Mouse (Mus musculus) activated CD4-positive, CD25-positive, alpha-beta regulatory T cell, adult 4 months (primary cell): Measurements from ENCODE around the gene Prkag2. TPM values are rescaled to one million over a fixed set of nuclear protein-coding genes. Genes with fewer than 3 reads are reported as not detected.
"Not testable (repeated sequence)": the region's sequence is repeated elsewhere in the genome, so short reads cannot be mapped to it uniquely, and the experiment has no call there.

Experiments used
- ATAC-seq: one replicate; pipeline ENCODE4 v1.8.0; 2017
- polyA plus RNA-seq, 2 experiments: library from polyadenylated mRNA; unstranded; fragments of 100-300 nt; shearing (Covaris generic); gene quantifications; one replicate each; pipeline ENCODE4 v1.2.1; 2017

Prkag2 gene
- polyA plus RNA-seq, 2 experiments from 2014 or later, result 26.2 to 26.8 TPM

DNA sequence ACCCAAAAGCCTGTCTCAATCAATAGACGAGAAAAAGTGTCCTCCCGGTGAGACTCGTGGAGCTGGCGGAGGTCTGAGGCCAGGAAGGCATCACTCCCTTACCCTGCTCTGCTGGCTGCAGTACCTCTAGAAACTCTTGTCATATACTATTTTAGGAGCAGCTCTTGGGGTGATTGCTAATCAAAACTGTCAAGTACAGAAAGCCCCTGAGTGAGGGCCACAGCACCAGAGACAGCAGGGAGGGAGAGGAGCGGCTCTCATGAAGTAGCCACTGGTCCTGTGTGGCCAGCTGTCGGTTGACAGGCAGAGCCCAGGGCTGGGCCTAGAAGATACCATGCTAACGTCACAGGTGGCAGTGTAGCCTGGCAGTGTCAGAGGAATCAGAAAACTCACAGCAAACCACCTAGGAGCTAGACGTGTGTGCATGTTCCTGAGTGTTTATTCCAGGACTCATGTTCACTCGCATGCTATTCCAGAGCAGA is 239.0 kb downstream of the Prkag2 start:
- no peak for ATAC-seq

DNA sequence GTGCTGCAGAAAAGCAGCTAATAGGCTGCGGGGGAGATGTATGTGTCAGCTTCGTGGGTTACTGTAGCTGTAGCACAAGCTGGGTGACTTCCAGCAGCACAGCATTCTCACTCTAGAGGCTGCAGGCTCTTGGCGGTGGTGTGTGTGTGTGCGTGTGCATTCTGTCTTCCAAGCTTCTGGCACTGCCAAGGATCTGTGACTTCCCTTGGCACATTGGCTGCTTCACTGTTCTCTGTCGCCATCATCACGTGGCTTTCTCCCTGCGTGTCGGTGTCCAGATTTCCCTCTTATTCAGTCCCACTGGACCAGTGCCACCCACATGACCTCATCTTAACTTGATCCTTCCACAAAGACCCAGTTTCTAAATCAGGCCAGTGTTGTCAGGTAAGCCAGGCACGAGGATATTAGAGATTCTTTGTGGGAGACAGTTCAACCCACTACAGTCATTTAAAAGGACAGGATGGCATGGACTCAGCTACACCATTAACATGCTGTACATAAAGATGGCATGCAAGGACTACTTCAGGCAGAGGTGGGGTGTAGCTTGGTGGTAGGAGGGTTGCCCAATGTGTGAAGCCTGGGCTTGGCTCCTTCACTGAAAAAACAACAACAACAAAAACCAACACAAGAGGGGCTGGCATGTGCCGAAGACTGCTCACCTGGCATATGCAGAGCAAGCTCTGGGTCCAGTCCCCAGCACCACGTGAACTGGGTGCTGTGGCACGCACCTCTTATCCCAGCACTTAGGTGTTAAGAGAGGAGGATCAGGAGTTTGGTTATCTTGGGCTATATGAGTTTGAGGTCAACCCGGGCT is 239.6 kb downstream of the Prkag2 start:
- no peak for ATAC-seq

DNA sequence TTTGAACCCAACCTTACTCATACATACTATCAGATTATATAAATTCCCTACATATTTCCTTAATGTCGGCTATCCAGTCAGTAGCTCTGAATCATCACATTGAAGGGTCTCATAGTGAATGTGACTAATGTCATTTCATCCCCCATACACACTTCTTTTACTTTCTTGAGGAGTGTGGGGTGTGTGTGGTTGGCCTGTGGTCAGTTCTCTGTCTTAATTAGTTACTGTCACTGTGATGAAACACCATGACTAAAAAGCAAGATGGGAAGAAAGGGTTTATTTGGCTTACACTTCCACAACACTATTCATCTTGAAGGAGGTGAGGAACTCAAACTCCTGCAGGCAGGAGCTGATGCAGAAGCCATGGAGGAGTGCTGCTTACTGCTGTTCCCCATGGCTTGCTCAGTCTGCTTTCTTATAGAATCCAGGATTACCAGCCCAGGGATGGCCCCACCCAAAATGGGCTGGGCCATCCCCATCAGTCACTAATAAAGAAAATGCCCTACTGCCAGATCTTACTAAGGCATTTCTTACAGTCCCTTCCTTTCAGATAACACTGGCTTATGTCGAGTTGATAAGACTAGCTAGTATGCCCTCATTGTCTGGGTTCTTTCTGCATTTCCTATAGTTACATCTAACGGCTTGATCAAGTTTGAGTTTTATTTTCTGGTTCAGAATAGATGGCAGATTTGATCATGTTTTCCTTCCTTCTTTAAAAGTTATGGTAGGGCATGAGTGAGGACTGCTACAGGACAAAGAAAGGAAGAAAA is 240.5 kb downstream of the Prkag2 start:
- no peak for ATAC-seq

DNA sequence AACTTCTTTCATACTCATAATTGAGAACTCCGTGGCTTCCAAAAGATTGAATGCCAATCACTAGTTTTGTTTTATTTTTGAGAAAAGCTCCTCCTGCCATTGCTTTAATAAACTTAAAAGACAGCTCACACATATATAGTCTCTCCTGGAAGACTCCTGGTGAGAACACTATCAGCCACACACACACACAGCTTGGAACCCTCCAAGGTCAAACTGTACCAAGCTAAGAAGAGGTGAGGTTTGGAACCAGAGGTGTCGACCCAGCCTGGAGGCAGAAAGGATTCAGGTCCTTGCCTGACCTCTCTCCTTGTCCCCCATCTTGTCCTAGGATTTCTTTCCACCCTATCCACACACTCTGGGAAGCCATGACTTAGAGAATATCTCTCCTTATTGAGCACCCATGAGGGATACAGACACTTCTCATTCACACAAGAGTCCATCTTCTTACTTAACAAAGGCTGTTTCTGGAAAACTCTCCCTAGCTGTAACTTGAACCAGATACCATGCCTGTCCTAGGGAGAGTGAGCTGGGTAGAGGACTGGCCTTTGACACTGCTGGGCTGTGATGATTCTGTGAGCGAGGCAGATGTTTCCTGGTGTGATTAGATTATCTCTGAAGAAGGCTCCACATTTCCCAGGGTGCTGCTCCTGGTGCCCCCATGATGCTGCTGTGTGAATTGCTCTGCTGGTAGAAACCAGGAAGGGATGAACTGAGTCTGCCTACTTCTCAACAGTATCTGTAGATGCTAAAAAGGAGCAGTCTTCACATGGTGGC is 245.4 kb downstream of the Prkag2 start:
- no peak for ATAC-seq

DNA sequence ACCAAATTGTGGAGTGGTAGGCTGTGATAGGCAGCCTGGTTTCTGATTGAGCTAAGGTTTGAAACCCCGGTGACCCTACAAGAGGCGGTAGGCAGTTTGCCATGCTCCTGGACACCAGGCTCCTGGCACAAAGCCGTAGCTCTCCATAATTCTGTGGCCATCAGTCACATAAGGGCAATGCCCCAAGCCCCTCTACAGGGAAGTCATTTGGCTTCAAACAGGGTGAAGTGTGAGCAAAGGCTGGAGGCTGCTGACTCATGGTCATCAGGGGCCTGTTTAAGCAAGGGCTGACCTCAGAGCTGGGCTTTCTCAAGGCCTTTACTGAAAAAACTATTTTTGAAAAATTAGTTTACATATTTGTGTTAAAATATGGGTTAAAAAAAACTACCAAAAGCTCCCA is 246.2 kb downstream of the Prkag2 start:
- no peak for ATAC-seq

DNA sequence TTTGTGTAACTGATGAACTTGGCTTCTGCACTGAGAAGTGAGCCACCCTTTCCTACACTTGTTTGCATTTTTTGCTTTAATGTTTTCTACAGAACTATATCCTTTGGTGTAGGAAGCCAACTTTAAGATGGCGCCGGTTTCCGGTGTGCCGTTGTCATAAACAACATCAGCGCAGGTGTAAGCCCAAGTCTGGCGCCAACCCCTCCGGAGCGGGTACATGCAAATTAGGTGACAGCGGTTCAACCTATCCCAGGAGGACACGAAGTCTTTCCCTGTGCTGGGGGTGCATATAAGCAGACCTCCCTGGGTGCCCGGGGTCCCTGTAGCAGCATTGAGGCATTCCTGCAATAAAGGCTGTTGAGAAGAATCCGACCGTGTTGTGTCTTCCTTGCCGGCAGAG is 252.2 kb downstream of the Prkag2 start:
- ATAC-seq, result not testable (repeated sequence)

DNA sequence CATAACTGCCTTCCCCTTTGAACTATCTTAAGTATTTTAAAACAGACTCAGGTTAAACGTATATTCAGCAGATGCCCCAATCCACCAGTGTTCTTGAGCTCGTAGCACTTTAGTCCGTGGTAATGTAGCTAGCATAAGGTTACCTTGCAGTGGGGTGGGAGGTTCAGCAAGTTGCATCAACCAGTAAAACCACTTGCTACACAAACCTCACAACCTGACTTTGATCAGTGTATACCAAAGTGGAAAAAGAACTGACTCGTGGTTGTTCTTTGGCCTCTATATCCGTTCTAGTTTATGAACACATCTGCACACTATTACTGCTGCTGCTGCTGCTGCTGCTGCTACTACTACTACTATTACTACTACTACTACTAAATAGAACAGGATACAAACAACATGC is 256.6 kb downstream of the Prkag2 start:
- ATAC-seq, result no peak

DNA sequence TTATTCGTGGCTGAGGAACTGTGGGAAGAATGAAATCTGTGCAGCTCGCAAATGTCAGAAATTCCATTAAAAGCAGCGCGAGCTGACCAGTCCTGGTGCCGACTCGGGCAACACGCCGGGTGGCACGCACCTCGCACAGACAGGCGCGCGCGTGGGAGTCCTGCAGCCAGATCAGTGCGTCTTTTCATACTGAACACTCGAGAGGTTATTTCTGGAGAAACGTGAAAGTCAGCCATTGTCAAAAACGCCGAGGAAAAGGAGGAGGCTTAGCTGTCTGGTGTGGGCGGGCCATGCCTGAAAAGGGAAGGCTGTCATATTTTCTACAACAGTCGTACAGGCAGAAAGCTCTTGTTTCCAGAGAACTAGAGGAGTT is 257.4 kb downstream of the Prkag2 start:
- ATAC-seq, result no peak

DNA sequence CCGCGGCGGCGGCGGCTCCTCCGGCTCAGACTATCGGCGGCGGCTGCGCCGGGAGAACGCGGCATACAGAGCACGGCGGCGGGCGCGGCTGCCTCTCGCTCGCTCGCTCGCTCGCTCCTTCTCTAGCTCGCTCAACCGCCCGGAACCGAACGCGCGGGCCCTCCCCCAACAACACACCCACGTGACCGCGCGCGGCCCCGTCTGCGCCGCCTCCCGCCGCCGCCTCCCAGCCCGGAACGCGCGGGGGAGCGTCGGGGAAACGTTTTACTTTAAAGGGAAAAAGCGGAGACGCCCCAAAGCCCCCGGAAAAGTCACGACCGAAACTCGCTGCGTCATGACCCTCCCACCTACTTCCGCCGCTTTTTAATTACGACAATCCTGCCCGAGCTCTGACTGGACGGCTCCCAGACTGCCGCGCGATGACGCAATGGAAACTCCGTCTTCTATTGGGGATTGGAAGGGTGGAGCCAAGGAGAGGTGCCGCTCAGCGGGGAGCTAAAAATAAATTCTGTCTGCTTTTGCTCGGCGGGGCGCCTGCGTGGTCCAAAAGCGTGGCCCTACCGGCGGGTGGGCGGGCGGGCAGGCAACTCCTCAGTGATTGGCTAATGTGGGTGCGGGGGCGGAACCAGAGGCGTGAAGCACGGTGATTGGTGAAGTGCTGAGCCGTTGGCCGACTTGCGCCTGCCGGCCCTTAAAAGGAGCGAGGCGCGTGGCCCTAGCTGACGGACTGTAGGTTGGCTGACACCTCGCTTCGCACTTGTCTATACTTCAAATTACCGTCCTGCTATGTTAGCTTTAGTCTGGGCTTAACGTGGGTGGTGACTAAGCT is 258.0 kb downstream of the Prkag2 start, which contains the start of gene Rheb:
Rheb (minus strand) TSS at position 351 of the 829 bp plus-strand sequence.
- peak; percentile 91 for ATAC-seq

DNA sequence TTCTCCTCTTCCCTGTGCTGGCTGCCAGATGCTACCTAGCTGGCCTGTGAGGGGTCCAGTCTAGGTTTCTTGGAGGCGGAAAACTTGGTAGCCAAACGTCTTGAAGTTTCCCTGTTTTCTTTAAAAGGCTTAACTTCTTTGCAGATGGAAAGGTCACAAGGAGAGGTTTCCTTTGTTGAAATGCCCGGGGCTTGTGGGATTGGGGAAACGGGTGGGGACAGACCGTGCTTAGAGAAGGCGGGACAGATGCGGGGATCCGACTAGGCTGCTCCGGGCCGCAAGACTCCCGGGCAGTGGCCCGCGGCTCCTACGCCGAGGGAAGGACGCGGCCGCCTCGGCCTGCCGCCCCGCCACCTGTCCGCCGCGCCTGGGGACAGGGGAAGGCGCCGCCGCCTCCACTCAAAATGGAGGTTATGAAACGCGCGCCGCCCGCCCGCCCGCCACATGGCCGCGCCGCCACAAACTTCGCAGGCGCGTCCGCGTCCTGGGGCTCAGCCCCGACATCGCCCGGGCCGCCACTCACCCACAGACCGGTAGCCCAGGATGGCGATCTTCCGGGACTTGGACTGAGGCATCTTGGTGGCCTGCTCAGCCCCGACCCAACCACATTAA is 258.7 kb downstream of the Prkag2 start:
- ATAC-seq, result peak; percentile 4

DNA sequence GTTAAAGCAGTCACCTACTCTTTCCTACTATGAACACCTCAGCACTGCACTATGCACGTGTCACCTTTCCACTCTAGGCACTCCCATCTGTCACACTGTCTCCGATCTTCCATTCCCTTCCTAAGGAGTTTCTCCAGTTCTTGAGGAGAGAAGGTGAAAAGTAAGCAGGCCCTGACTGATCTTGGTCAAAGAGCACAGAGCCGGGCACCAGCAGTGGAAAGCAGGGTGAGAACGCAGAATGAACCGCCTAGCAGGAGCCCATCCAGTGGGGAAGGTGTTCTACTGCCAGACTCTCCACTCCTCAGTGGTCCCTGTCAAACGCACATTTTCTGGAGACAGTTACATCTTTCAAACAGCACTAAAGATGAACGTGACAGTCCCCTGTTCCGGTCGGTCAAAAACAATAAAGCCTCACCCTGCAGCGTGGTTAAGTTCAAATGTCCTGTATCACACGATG is 259.4 kb downstream of the Prkag2 start:
- no peak for ATAC-seq

DNA sequence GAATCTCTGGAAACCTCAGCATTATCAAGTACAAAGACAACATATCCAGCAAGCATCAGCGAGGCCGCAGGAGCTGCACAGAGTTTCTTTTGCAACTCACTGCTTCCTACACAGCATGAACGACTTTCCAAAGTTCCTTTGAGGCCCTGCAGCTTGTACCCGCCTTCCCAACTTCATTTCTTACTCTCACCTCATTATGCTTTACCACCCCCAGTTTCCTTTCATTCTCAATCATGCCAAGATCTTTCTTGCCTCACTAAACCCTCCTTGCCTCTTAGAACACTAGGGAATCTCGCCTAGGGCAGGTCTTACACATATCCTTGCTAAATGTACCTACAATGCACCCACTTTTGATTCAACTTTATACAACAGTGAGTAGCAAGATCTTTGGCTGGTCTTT is 266.0 kb downstream of the Prkag2 start:
- no peak for ATAC-seq

DNA sequence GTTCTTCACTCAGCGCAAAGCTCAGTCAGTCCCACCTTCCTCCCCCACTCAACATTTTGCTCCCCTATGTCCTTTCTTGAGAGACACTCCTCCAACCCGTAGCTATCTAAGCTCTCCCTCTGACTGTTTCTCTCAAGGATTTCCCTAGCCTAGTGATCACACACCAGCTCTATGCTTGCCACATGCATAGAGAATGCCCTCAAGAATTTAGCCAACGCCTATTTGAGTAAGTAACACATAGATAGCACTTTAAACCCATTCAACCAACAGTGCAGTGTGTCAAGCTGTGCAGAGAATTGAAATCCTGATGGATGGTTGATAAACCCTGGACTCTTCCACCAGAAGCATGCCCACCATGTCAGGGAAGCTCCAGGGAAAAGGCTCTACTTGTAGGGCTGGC is 268.5 kb downstream of the Prkag2 start:
- no peak for ATAC-seq

DNA sequence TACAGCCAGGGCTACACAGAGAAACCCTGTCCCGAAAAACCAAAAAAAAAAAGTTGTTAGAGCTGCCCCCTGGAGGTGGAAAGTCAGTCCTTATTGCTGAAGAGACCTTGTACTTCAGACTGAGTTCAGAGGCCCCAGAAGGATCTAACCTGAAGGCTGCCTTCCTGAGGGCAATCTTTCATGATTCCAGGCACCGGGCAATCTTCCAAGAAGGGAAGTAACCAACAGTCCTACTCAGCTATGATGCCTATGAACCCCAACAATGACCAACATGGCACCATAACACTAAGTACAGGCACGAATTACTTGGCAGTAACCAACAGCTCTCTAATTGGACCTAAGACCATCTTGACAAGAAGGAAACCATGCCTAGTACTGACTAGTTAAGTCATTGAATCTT is 272.0 kb downstream of the Prkag2 start:
- ATAC-seq, result no peak

DNA sequence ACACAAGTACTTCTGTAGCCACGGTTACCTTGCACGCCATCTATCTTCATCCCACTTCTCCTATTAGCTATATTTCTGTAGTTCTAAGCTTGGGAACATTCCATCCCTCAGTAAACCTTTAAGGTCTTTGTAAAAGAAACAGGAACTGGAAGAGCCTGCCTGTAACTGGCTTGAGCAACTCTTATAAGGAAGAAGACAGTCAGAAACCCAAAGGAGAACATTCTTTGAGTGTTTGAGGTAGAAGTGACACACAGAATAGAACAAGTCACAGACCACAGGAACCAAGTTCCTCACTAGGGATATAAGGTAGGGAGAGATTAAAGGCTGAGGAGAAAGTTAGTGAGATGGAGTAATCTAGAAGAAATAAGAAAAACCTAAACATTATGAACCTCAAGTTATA is 273.3 kb downstream of the Prkag2 start:
- no peak for ATAC-seq

DNA sequence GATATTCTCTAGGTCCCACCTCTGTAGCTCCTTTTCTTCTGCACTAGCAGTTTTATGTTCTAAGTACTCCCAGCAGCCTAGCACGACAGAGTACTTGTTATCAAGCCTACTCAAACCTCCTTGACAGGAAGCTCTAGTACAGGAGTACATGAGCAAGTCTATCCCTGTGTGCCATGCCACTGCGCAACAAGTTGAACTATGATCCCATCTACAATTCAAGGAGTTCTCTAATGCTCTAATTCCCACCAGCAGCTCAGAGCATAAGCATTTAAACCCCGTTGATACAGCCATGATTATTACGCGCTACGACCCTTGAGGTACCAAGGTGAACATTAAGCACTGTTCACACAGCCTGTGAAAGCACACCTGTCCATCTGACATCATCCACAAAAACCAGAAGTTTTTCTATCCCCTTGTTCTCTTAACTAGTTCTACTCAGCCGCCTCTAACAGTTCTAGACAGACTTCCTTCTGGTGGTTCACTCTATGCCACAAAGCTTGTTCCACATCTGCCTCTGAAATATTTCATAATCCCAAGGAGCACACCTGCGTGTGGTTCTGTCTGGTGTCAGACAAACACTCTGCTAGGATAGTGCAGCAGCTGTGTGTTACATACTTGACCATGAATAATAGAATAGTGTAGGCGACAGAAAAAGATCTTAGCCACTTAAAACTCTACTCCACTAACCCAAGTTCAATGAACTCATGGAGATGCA is 274.2 kb downstream of the Prkag2 start:
- no peak for ATAC-seq

DNA sequence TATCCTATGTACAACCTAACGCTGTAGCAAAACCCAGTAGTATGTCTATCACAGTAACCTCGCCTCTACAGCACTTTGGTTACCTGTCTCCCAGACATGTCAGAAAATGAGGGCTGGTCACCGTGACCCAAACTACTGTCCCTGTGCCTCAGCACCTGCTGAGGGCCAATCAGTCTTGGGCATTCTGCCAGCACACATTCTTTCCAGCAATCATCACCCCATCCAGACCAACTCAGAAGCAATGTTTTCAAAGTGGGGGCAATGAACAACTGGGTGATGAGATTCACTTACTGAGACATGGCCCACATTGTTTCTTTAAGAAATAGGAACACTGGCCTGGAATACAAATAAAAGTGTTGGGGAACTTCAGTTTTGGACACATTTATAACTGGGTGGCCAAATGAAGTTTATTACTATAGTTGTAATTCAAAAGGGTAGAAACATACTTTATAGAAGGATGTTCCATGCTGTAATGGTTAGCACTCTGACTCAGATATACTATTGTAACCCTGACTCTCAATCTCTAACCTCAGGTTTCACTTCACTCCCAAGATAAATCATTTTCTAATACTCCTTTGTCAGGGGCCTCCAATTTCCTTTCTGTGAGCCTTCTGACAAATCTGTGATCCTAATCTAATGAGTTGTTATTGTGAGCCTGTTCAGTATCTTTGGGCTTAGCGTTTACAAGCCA is 274.9 kb downstream of the Prkag2 start:
- ATAC-seq, result peak; percentile 49

DNA sequence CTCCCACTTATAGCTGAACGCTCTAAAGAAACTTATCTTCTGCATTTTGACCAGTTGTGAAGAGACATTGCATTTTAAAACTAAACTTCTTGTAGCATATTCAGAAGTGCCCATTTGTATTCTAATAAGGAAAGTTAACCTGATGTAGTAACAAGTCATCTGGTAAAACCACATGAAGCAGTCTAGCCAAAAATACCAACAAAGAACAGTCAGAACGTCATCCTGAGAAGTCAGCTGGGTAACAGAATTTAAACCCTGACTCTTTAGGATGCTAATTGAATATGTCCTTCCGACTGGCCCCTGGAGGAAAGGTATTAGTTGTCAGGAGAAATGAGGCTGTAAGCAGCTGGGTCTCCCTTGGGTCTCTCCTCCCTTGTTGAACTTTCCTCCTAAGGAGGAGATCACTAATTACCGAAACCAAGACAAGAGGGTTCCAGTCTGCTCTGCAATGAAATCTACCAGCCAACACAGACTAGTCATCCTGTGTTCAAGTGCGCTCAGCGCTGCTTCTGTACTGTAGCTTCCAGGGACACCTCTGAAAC is 276.5 kb downstream of the Prkag2 start:
- ATAC-seq, result no peak

DNA sequence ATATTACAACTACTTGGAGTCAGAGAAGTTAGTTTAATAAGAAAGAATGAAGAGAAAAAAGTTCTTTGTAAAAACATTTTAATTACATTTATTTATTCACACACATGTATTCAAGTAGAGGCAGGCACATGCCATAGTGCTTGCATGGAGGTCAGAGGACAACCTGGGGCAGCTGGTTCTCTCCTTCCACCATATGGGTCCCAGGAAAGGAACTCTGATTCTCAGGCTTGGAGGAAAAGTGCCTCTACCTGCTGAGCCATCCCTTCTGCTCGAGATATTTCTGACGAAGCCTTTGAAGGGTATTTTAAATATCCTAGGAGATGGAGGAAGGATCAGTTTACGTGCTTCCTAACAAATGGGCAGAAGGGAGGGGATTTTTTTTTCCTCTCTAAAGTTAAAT is 277.7 kb downstream of the Prkag2 start:
- ATAC-seq, result no peak

DNA sequence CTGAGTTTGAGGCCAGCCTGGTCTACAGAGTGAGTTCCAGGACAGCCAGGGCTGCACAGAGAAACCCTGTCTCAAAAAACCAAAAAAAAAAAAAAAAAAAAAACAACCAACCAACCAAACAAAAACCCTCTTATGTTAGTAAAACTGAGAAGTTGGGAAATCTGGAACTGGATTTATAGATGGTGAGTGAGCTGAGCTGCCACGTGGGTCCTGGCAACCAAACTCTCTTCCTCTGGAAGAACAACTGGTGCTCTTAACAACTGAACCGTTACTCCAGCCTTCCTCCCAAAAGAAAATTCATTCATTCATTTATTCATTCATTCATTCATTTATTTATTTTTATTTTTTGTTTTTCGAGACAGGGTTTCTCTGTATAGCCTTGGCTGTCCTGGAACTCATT is 278.2 kb downstream of the Prkag2 start:
- not testable (repeated sequence) for ATAC-seq
